Mouse (Mus musculus): ENCODE measurements around the gene Ift46.

- no peak for TF ChIP-seq POLR2A (IDR thresholded peaks at IDR 0.05; ENCODE audit: low read depth, low read length)
- no peak for TF ChIP-seq CTCF (conservative IDR thresholded peaks at IDR 0.05; ENCODE audit: insufficient read depth, insufficient read length, low read depth, low read length)
Measured at GRCm38 (mm10) chr9:44723521-44724041, 44.1 kb upstream of the Ift46 start.
